Mouse (Mus musculus) spleen, postnatal 36 days (tissue): Measurements from ENCODE around the gene Gm20604.

Experiments
- DNase-seq, 2 experiments: peaks; one replicate each; pipeline ENCODE4 v3.0.0; 2022; ENCODE audit warnings: low spot score in 2 of 2, mixed read lengths in 1 of 2

Gene Gm20604

DNA sequence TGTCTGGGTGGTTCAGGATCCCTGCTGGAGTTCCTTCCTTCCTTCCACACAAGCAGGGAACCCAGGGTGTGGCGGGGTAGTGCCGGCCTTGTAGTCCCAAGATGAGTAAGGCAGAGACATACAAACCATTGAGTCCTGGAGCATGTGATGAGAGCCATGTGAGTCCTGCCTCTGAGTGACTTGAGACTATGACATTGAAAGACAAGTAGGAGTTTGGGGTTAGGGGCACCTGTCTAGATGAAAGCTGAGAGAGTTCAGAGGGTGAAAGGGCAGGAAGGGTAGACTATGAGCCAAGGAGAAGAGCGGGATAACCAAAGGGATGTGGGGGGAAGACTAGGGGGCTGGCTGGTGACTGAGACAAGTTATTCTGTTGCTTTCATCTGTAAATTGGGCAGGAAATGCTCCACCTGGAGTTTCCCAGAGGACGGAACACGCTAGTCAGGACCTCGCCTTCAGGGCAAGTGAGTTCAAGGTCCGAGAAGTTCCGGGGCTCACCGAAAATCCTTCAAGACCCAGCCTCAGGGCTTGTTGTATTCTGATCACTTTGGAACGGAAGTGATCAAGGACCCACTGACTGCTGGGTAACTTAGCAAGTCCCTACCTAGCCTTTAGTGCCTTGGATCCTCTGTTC lies 51.5 kb downstream of the Gm20604 start:
- no peak for DNase-seq

DNA sequence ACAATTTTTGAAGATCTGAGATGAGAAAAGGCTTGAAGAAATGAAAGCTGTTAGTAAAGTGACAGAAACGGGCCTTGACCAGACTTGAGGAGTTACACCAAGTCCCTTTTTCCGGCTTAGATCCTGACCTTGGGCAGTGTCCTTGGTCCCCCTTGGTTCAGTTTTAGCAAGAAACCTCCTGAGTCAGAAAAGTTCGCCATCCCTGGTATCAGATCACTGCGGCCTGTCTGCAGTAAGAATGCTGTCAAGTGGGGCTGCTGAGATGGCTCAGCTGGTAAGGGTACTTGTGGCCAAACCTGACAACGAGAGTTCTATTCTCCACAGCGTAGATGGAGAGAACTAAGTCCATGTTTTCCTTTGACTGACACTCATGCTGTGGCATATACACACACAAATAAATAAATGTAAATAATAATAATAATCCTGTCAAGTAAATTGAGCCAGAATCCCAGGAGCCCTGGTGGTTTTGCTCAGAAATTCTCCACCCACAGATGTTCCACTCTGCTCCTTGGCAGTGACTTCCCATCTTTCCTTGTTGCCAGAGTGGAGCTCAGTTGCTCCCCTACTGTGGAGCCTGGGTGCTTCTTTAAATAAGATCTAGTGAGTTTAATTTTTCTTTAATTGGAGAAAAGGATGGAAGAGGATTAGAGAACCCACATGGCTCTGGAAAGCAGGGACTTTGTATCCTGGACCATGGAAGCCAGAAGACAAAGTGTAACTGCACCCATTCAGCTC lies 52.4 kb downstream of the Gm20604 start:
- DNase-seq: no peak

DNA sequence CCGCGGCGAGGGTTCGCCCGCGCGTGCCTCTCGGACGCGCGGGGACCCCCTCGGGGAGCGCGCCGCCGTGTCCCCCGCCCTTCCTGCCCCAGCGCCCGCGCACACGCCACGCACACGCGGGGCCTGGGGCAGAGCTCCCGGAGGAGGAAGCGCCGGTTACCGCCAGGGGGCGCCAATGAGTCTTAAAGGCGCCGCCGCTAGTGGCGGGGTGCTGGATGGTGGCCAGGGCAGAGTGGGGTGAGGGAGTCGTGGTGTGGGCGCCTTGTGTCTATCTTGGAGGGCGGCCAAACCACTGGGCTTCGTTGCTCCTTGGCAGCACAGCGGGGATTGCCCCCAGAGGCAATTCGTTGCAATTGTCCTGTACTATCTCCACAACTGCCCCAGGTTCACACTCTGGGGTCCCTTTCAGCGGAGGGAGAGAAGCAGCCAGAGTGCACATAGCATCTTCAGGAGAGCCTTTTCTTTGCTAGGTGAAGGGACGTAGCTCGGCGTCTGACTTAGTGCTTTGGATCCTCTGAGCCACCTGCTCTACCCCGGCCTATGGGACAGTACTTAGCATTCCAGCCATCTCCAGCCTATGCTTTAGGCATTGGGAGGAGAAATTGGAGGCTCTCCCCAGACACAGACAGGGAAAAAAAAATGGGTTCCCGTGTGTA lies 53.1 kb downstream of the Gm20604 start:
- peak; percentile 81 to 82 for DNase-seq

DNA sequence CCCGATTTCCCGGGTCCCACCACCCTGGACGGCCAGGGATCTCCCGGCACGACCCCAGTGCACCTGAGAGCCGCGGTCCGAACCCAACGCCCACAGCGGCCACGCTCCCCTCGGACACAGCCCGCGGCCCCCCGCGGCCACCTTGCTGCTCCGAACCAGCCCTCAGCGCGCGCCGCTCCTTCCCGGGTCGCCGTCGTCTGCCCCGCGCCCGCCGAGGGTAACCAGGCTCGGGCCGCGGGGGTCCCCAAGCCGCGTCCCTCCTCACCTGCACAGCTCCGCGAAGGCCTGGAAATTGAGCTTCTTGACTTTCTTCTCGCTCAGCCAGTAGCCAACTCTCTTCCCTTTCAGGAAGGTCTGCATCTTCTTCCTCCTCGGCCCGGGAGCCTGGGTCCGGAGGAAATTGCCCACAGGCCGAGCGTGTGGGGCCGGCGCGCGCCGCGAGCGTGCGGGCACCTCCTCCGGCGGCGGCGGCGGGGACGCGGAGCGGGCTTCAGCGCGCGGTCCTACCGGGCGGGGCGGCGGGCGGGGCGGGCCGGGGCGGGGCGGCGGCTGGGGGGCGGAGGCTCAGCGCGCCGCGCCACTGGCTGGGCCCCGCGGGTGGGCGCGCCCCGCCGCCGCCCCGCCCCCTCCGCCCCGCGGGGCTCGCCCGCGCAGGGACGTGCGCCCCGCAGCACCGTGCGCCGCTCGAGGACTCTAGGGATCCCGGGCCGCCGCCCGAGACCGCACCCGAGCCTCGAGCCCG lies 53.8 kb downstream of the Gm20604 start, which contains the start of gene Itpk1:
Gene Itpk1 (minus strand): TSS at position 474 of the 742 bp plus-strand sequence.
- peak; percentile 53 to 55 for DNase-seq

DNA sequence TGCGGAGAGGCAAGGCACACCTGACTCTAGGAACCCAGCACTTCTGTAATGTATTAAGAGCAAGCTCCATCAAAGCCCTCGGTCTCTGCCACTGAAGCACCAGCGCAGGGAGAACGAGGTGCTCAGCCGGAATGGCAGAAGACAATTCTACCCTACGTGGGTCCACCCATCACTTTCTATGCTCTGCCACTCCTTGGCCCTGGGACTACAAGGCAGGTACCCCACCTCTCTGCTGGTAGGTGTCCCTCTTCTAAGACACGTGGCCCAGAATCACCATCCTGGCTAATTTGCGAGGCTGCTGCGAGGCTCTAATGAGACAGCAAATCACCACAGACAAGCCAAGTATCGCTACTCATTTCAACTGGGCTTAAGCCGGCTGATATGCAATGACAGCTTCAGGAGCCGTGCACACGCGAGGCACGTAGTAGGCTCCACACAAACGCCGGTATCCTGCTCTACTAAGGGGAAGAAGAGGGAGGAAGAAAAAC lies 54.5 kb downstream of the Gm20604 start:
- DNase-seq: no peak

DNA sequence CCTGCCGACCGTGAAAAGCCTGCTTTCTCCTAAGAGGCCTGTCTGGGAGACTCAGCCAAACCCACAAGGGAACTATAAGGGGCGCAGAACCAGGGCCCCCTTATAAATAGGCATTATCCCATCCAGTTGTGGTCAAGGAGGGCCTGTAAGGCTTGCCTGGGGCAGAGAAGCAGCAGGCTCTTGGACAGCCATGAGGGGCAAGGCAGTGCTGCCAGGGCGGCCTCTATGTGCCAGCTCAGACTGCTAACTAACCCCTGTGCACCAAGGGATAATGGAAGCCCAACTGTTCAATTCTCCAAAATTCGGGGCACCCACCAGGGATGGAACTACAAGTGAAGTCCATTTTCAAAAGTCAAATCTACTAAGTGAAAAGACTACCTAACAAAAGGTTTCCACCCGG lies 55.0 kb downstream of the Gm20604 start:
- DNase-seq: no peak

DNA sequence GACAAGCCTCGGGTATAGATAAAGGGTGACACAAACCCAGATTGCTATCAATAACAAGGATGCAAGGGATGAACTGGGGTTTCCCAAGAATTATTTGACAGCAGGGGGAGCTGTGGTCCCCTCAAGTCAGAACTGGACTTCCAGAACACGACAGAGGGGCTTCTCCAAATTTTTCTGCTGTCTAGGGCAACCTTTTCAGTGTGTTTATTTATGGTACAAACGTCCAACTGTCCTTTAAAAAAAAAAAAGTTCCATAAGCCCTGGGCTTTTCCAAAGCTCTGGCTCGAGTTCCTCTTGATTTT lies 55.4 kb downstream of the Gm20604 start:
- DNase-seq: no peak

GRCm38 (mm10) chr12:102702356-102703110 lies 55.9 kb downstream of the Gm20604 start:
- peak; percentile 65 to 79 for DNase-seq

GRCm38 (mm10) chr12:102701691-102702207 lies 56.7 kb downstream of the Gm20604 start:
- DNase-seq: no peak

DNA sequence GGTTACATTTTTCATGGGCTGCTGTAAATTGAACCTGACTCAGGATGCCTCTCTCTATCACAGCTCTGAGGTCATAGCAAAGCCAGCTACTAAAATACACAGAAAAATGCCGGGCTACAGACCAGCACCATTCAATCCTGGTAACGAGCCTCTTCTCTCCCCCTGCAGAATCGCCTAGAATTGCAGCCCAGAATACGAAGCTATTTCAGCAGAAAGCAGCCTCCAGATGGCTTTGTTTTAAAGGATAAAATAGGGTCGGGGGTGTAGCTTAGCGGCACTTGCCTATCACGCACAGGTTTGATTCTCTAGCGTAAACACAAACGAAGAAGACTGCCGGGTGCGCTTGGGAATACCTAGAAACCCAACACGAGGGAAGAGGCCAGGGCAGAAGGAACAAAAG lies 58.0 kb downstream of the Gm20604 start:
- DNase-seq: no peak

- DNase-seq: no peak
These were observed 59.3 kb downstream of the Gm20604 start for GRCm38 (mm10) chr12:102699156-102699555.

DNA sequence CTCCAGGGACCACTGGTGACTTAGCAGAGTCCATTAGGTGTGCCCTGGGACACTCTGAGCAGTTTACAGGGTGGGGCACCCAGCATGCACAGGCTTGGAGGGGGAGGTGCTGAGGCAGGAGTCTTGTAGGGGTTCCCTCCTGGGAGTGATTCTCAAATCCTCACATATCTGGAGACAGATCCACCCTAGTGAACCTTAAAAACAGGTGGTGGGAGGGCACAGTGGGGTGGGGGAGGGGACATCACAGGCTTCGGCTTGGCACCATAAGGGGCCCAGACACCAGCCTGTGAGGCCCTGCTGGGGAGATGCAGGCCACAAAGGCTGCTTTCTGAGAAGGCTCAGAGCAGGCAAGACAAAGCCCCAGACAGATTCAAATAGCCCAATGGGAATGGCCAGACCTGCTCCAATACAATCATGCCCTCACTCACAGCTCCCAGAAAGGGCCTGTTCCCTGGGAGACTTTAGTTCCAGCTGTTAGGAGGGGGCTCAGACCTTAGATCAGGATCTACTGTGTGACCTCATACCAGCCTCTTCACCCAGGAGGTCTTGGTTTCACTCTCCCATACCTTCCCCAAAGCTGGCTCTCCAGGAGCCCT lies 60.3 kb downstream of the Gm20604 start:
- DNase-seq: no peak

DNA sequence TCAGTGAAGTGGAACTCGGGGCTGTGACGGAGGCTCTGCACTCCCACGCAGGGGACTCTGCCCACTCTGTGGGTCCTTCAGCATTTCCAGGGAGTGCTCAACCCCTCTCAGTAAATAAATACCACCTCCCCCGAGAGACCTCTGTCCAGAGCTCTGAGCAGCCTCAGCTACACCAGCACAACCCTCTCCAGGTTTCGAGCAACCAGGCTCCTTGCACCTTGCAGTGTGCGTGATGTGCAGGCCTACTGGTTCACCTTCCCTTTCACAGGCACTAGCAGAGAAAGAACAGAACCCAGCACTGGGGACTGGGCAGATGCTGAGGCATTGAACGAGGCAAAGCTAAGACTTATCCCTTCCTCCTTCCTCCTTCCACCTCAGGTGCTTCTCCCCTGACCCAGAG lies 61.1 kb downstream of the Gm20604 start:
- DNase-seq: no peak

DNA sequence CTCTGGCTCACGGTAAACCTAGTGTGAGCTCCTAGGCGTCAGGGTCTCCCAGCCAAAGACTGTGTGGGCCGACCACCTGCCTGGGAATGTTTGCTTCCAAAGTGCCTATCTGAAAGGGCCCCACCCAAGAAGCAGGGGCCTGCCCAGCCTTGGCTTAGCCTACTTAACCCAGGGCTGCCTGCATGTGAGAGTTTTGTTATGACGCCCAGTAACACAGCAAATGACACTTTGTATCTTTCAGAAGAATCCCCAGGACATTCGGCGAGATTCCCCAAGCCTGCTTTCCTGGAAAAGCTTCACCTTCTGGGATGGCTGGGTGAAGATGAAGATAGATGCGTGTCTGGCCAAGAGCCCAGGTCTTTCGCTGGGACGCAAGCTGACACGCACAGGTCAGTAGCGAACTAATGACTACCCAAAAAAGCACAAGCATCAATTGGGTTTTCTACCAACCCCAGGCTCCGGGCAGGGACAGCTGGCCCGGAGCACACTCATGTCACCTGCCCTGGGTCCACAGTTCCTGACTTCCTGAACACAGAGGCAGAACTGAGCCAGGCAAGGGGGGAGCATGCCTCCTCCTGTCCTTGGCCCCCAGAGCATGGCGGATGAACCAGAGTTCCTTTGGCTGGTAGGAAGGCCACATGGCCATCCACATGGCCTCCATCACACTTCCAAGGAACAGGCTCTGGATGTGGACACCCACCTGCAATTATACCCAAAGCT lies 61.7 kb downstream of the Gm20604 start:
- no peak for DNase-seq

- peak in 1 of 2 experiments; percentile 32 for DNase-seq
These were observed 62.9 kb downstream of the Gm20604 start for GRCm38 (mm10) chr12:102695369-102696239.

DNA sequence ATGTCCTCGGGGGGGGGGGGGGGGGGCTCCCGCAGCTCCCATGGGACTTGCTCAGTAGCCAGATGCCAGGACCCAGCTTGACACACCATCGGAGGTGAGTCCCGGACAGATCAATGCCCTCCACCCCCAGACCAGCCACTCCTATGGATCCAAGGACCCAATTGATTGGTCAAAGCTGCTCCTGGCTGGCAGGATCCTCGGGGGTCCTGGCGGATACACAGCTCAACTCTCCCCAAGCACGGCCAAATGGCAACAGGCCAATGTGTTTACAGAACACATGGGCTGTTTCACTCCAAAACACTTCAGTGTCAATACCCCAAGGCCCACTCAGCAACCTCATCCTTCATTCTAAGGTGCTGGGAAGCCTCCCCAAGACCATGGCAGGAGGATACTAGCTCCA lies 66.7 kb downstream of the Gm20604 start:
- no peak for DNase-seq
